Mouse (Mus musculus) intestine, postnatal 0 days (tissue): ENCODE measurements around the gene Pik3ip1. TPM values are rescaled to one million over a fixed set of nuclear protein-coding genes. Genes with fewer than 3 reads are reported as not detected.

Experiments used
- ATAC-seq: fragments of 200-750 bp; cut with Nextera tagmentation; 2 replicates; pipeline ENCODE4 v1.8.0; 2017; ENCODE audit warnings: mild to moderate bottlenecking, moderate TSS enrichment, moderate library complexity
- H3K27ac ChIP-seq: fragments of 300-500 bp; sonication (generic); 2 replicates; pipeline ENCODE4 v1.5.1; 2014; ENCODE audit warnings: mild to moderate bottlenecking, low read depth, low read length, moderate library complexity
- H3K27me3 ChIP-seq: fragments of 300-500 bp; sonication (generic); replicated peaks from 2 replicates; pipeline ENCODE4 v1.6.1; 2014; ENCODE audit warnings: low read length, mixed read lengths; ENCODE audit not compliant: control insufficient read depth, insufficient read depth
- H3K36me3 ChIP-seq: fragments of 300-500 bp; sonication (generic); 2 replicates; pipeline ENCODE4 v1.6.1; 2014; ENCODE audit warnings: mild to moderate bottlenecking, moderate library complexity; ENCODE audit not compliant: control insufficient read depth, insufficient read depth
- H3K4me1 ChIP-seq: fragments of 300-500 bp; sonication (generic); replicated peaks from 2 replicates; pipeline ENCODE4 v1.6.1; 2014; ENCODE audit warnings: antibody characterized with exemption, low read length, mixed read lengths; ENCODE audit not compliant: control insufficient read depth, insufficient read depth
- H3K4me2 ChIP-seq: fragments of 300-500 bp; sonication (generic); replicated peaks from 2 replicates; pipeline ENCODE4 v1.6.1; 2014; ENCODE audit warnings: low read depth, mild to moderate bottlenecking, moderate library complexity
- H3K4me3 ChIP-seq: fragments of 300-500 bp; sonication (generic); 2 replicates; pipeline ENCODE4 v1.5.1; 2014; ENCODE audit warnings: low read depth, low read length
- H3K9ac ChIP-seq: fragments of 300-500 bp; sonication (generic); 2 replicates; pipeline ENCODE4 v1.6.1; 2014; ENCODE audit warnings: mild to moderate bottlenecking, low read depth, low read length
- H3K9me3 ChIP-seq: fragments of 300-500 bp; sonication (generic); 2 replicates; pipeline ENCODE4 v1.6.1; 2016; ENCODE audit warnings: mixed run types; ENCODE audit not compliant: control insufficient read depth
- CTCF ChIP-seq: sonication (generic); IDR thresholded peaks from 2 replicates; pipeline ENCODE4 v1.5.1; 2016; ENCODE audit warnings: low read depth, mild to moderate bottlenecking, control low read depth, antibody characterized with exemption, moderate library complexity
- WGBS: fragments of 180-500 bp; shearing (Covaris S2); extraction: QIAGEN DNeasy Blood & Tissue Kit; methylation state at CpG from one replicate; pipeline ENCODE4 v1.1.7; 2014; 5-methylcytosine and 5-hydroxymethylcytosine counted together
- polyA plus RNA-seq: library from polyadenylated mRNA; unstranded; fragments of >200 nt; fragmentation: Nextera tagmentation; extraction: Ambion mirVana; gene quantifications from 2 replicates; pipeline ENCODE4 v1.2.1, GENCODE M21; 2015

Gene Pik3ip1
- polyA plus RNA-seq, 1 experiment from 2014 or later = 6.5 TPM

DNA sequence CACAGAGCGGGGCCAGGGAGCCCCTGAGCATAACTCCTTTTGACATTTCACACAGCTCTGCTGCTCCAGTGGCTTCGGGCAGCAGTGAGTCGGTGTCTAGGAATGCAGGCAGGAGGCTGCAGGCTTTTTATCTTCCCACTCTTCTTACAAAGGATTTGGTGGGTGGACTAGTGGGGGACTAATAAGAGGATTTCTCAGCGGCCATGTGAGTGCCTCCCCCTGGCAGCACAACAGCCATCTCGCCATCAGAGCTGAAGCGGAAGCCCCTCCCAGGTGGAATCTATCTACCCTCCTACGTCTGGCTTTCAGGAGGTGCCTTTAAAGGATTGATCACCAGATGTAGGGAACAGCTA is 44.1 kb downstream of the Pik3ip1 start:
- Histone ChIP-seq H3K9ac (no peak overlapping the region), H3K27me3 (no peaks in the 10 kb centered on the region), H3K36me3 (0 out of 2 replicates have a peak, but pooled peaks cover 9% of the 10 kb centered on the region), H3K4me3 (no peak overlapping the region), H3K4me2 (no peak overlapping the region; the same call in 1 of the 2 replicates), H3K4me1 (0 out of 2 replicates have a peak, but pooled peaks cover 8% of the 10 kb centered on the region), H3K27ac (no peak overlapping the region), H3K9me3 (no peaks in the 10 kb centered on the region)
- no peak for TF ChIP-seq CTCF
- WGBS = 47% methylated on average over 7 of the region's 7 CpGs
- ATAC-seq = no peak

DNA sequence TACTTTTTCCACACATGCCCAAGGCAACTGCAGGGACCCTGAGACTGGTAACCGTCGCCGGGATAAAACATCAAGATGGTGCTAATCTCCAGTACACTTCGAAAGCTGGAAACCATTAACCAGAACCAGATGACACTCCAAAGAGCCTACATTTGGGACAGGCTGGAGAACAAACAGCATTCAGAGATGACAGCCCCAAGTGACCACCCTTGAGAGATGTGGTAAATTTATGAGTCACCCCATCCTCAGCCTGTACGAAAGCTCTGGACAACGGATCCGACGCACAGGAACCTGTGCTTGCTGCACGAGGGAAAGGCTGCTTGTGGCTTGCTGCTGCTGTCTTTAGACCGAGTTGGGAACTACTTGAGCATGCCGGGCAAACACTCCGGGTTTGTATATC is 44.5 kb downstream of the Pik3ip1 start:
- Histone ChIP-seq H3K9me3 (no peaks in the 10 kb centered on the region), H3K9ac (no peak overlapping the region), H3K4me1 (0 out of 2 replicates have a peak, but pooled peaks cover 8% of the 10 kb centered on the region), H3K27ac (no peak overlapping the region), H3K36me3 (0 out of 2 replicates have a peak, but pooled peaks cover 9% of the 10 kb centered on the region), H3K4me3 (no peak overlapping the region), H3K27me3 (no peaks in the 10 kb centered on the region), H3K4me2 (no peak overlapping the region; the same call in 1 of the 2 replicates)
- no peak for TF ChIP-seq CTCF
- WGBS = 63% methylated on average over 12 of the region's 12 CpGs
- no peak for ATAC-seq

DNA sequence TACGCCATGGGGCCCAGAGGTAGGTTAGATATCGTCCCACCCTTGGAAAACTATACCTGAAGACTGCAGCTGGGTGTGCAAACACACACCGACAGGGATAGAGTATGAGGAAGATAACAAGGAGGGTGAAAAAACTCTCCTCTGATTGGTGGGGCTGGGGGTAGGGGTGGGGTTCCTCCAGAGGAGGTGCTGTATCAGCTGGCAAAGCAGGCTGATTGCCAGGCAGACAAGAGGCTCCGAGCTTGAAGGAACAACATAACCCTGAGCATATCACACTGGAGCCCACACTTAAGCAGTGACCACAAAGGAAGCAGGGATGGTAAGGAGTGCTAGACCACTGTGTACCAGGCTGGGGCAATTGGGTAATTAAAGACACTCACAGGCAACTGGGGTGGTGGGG is 49.2 kb downstream of the Pik3ip1 start:
- peak; percentile 58 for ATAC-seq

DNA sequence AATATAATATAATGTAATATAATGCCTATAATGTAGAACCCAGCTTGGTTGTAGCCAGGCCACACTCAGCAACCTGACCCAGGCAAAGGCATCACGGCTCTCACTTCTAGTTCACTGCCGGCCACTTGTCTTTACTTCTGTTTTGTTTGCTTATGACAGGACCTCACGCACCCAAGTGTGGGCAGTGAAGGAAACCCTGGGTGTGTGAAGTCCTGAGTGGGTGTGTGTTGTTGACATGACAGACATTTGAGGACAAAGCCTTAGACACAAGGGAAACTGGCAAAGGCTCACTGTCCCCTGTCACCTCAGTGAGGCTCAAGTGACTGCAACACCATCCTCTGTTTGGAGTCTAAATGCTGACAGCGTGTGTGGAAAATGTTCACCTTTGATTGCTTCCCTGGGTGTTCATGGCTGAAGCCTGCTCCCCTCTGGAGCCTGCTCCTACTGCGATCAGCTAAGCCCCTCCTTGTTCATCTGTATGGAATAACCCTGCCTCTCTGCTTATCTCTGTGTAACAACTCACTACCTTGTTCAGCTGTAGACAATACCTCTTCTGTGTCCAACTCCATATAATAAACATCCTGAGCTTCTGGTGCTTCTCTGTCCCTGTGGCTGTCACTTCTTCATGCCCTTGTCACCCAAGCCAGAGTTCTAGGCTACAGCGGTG is 51.1 kb downstream of the Pik3ip1 start:
- no peak overlapping the region for H3K9ac ChIP-seq
- H3K9me3 ChIP-seq = no peaks in the 10 kb centered on the region
- TF ChIP-seq CTCF = no peak
- no peaks in the 10 kb centered on the region for H3K4me1 ChIP-seq
- H3K36me3 ChIP-seq = peaks cover 19% of the 10 kb centered on the region
- WGBS = 65% methylated on average over 6 of the region's 6 CpGs
- no peaks in the 10 kb centered on the region for H3K27me3 ChIP-seq
- H3K4me3 ChIP-seq = no peak overlapping the region
- no peak overlapping the region for H3K4me2 ChIP-seq
- no peak for ATAC-seq
- H3K27ac ChIP-seq = no peak overlapping the region

More for the DNA sequence above, 49.2 kb downstream of the Pik3ip1 start:
- Histone ChIP-seq H3K36me3 (peaks cover 19% of the 10 kb centered on the region), H3K9ac (no peak overlapping the region), H3K4me2 (no peak overlapping the region), H3K27me3 (no peaks in the 10 kb centered on the region), H3K27ac (no peak overlapping the region), H3K4me3 (no peak overlapping the region), H3K9me3 (no peaks in the 10 kb centered on the region), H3K4me1 (no peaks in the 10 kb centered on the region)
- TF ChIP-seq CTCF = no peak
- 37% methylated on average over 4 of the region's 4 CpGs for WGBS

DNA sequence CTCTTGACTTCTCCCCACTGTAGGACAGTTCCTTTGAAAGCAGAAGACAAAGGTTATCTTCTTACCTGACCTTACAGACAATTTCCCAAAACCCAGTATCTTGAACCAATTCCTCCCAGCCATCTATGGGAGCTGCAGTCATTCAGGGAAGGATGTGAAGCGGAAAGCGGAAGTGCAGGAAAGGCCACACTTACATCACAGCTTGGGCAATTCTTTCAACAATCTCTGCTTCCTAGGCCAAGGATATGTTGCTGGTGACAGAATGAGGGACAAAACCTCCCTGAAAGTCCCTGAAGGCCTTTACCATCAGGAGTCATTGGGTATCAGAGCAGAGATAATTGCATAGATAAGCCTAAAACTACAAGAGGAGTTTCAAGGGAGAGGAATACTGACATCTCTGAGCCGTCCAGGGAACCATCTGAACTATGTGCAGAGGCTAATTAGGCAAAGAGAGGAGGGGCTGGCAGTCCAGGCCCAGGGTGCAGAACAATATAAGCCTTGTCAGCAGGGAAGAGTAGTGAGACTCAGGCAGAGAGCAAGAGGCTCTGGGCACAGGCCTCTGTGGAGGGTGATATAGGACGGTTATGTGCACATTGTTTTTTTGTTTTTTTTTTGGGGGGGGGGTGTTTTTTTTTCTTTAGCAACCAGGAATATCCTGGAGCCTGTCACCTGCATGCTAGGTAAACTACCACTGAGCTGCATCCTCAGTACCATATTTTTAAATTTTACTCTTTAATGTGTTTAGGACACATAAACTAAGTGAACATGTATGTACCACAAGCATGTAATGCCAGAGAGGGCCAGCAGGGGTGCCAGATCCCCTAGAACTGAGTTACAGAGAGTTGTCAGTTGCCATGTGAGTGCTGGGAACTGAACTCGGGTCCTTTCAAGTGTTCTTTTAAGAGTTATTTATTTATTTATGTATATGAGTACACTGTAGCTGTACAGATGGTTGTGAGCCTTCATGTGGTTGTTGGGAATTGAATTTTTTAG is 52.7 kb downstream of the Pik3ip1 start:
- 86% methylated on average over 5 of the region's 5 CpGs for WGBS
- ATAC-seq = no peak
- Histone ChIP-seq H3K36me3 (peaks cover 18% of the 10 kb centered on the region), H3K4me1 (no peaks in the 10 kb centered on the region), H3K4me2 (no peak overlapping the region), H3K27me3 (no peaks in the 10 kb centered on the region), H3K4me3 (no peak overlapping the region), H3K9me3 (no peaks in the 10 kb centered on the region), H3K27ac (no peak overlapping the region), H3K9ac (no peak overlapping the region)
- TF ChIP-seq CTCF = peak; percentile 32; the same call in 1 of the 2 replicates

DNA sequence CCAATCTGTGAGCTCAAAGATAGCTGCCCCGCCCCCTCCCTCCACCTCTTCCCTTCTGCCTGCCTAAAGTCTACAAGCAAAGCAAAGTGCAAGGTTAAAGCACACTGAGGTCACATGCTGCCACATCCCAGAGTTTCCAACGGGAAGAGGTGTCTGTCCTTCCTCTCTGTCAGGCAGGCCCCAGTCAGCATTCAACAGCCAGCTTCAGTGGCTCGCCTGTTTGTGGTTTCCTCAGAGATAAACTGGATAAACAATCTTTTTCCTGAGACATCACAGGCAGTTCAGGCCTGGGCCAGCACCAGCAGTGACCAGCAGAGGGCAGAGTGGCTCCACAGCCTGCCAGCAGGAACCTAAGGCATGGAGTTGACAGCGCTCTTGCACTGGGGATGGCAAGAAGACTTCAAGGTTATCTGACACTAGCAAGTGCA is 56.8 kb downstream of the Pik3ip1 start:
- TF ChIP-seq CTCF = peak; percentile 100
- H3K27me3 ChIP-seq = no peaks in the 10 kb centered on the region
- ATAC-seq = peak; percentile 88
- 7% methylated on average over 4 of the region's 4 CpGs for WGBS
- no peak overlapping the region for H3K4me2 ChIP-seq
- peaks cover 19% of the 10 kb centered on the region for H3K36me3 ChIP-seq
- H3K4me1 ChIP-seq = no peaks in the 10 kb centered on the region; the same call in 1 of the 2 replicates
- H3K4me3 ChIP-seq = no peak overlapping the region
- no peaks in the 10 kb centered on the region for H3K9me3 ChIP-seq
- H3K9ac ChIP-seq = no peak overlapping the region
- no peak overlapping the region for H3K27ac ChIP-seq
